Mouse (Mus musculus): ENCODE measurements around the gene Limk1. TPM values are rescaled to one million over a fixed set of nuclear protein-coding genes. Genes with fewer than 3 reads are reported as not detected.

The Limk1 gene
- polyA plus RNA-seq, 1 experiment from 2014 or later: 5.9 TPM

Other genes with a start within 250 kb of the Limk1 start
- gene Gtf2ird1, start 231.9 kb downstream of the Limk1 start, polyA plus RNA-seq (2015; fragmentation: Nextera tagmentation; extraction: Ambion mirVana): 83.6 and 90.8 TPM in 2 replicates
- 2.9 and 3.5 TPM in 2 replicates for gene Clip2, start 136.2 kb downstream of the Limk1 start, polyA plus RNA-seq (2015; fragmentation: Nextera tagmentation; extraction: Ambion mirVana)
- gene Syna, start 128.4 kb downstream of the Limk1 start, polyA plus RNA-seq (2015; fragmentation: Nextera tagmentation; extraction: Ambion mirVana): 0.09 and 0.10 TPM in 2 replicates
- gene Rfc2, start 107.2 kb downstream of the Limk1 start, polyA plus RNA-seq (2015; fragmentation: Nextera tagmentation; extraction: Ambion mirVana): 257 and 262 TPM in 2 replicates
- 3.0 and 4.0 TPM in 2 replicates for gene Lat2, start 73.6 kb downstream of the Limk1 start, polyA plus RNA-seq (2015; fragmentation: Nextera tagmentation; extraction: Ambion mirVana)
- 415 and 416 TPM in 2 replicates for gene Eif4h, start 49.1 kb downstream of the Limk1 start, polyA plus RNA-seq (2015; fragmentation: Nextera tagmentation; extraction: Ambion mirVana)
- gene Eln, start 58.7 kb upstream of the Limk1 start, polyA plus RNA-seq (2015; fragmentation: Nextera tagmentation; extraction: Ambion mirVana): 88.3 and 92.2 TPM in 2 replicates
- not detected in 2 replicates for gene Tmem270, start 218.1 kb upstream of the Limk1 start, polyA plus RNA-seq (2015; fragmentation: Nextera tagmentation; extraction: Ambion mirVana)
- 7.9 and 22.3 TPM in 2 replicates for gene Cldn13, start 226.9 kb upstream of the Limk1 start, polyA plus RNA-seq (2015; fragmentation: Nextera tagmentation; extraction: Ambion mirVana)
- gene Mettl27, start 243.8 kb upstream of the Limk1 start, polyA plus RNA-seq (2015; fragmentation: Nextera tagmentation; extraction: Ambion mirVana): 20.9 and 21.0 TPM in 2 replicates

Data from stomach, embryonic 15.5 days (tissue).